Mouse (Mus musculus) stomach, embryonic 16.5 days (tissue): ENCODE measurements around the gene Pygb. TPM values are rescaled to one million over a fixed set of nuclear protein-coding genes. Genes with fewer than 3 reads are reported as not detected.
A peak's percentile ranks its signal among the peaks of the same experiment; 100 is the strongest.

ENCODE experiments used
- ATAC-seq: fragments of 200-750 bp; cut with Nextera tagmentation; 2 replicates; pipeline ENCODE4 v1.8.0; 2017; ENCODE audit warnings: moderate number of reproducible peaks, moderate TSS enrichment; ENCODE audit not compliant: insufficient read depth, low FRiP score
- H3K27ac ChIP-seq: fragments of 300-500 bp; sonication (generic); 2 replicates; pipeline ENCODE4 v1.5.1; 2014; ENCODE audit warnings: low read length
- H3K27me3 ChIP-seq: fragments of 300-500 bp; sonication (generic); 2 replicates; pipeline ENCODE4 v1.6.1; 2014; ENCODE audit warnings: low read length, control low read depth, mixed read lengths; ENCODE audit not compliant: control insufficient read depth, insufficient read depth
- H3K36me3 ChIP-seq: fragments of 300-500 bp; sonication (generic); 2 replicates; pipeline ENCODE4 v1.6.1; 2014; ENCODE audit warnings: low read length; ENCODE audit not compliant: control insufficient read depth, insufficient read depth
- H3K4me1 ChIP-seq: fragments of 300-500 bp; sonication (generic); 2 replicates; pipeline ENCODE4 v1.6.1; 2014; ENCODE audit warnings: low read length, control low read depth, mixed read lengths; ENCODE audit not compliant: control insufficient read depth, insufficient read depth
- H3K4me2 ChIP-seq: fragments of 300-500 bp; sonication (generic); 2 replicates; pipeline ENCODE4 v1.6.1; 2014; ENCODE audit warnings: low read depth, low read length, mixed read lengths
- H3K4me3 ChIP-seq: fragments of 300-500 bp; sonication (generic); replicated peaks from 2 replicates; pipeline ENCODE4 v1.5.1; 2014; ENCODE audit warnings: mild to moderate bottlenecking, low read length
- H3K9ac ChIP-seq: fragments of 300-500 bp; sonication (generic); 2 replicates; pipeline ENCODE4 v1.6.1; 2014; ENCODE audit warnings: low read length
- H3K9me3 ChIP-seq: fragments of 300-500 bp; sonication (generic); replicated peaks from 2 replicates; pipeline ENCODE4 v1.6.1; 2016; ENCODE audit warnings: low read length, control low read depth; ENCODE audit not compliant: control insufficient read depth
- WGBS: fragments of 180-500 bp; shearing (Covaris S2); extraction: QIAGEN DNeasy Blood & Tissue Kit; methylation state at CpG from one replicate; pipeline ENCODE4 v1.1.7; 2014; 5-methylcytosine and 5-hydroxymethylcytosine counted together
- polyA plus RNA-seq: library from polyadenylated mRNA; unstranded; fragments of >200 nt; fragmentation: Nextera tagmentation; extraction: Ambion mirVana; gene quantifications from 2 replicates; pipeline ENCODE4 v1.2.1, GENCODE M21; 2015

Gene Pygb
- polyA plus RNA-seq, 1 experiment from 2014 or later, result 122 TPM

DNA sequence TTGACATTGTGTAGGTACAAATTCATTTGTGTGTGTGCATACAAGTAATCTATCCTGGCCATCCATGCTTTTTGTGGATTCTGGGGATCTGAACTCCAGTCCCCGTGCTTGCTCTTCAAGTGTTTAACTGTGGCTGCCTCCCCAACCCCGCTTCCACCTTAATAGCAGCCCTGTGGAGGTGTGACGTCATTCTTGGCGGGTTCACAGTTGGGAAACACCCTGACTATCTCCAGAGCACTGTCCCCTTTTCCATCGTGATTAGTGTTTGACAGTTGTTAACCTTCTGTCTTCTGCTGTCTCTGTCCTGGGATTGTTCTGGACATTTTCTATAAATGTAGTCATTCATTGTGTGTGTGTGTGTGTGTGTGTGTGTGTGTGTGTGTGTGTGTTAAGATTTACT, 24.1 kb downstream of the Pygb start:
- no peak for ATAC-seq
- no peaks in the 10 kb centered on the region for H3K27me3 ChIP-seq
- H3K36me3 ChIP-seq, result peaks cover 33% of the 10 kb centered on the region
- H3K9me3 ChIP-seq, result no peaks in the 10 kb centered on the region
- H3K4me1 ChIP-seq, result no peaks in the 10 kb centered on the region
- H3K9ac ChIP-seq, result no peak overlapping the region
- WGBS, result 78% methylated on average over 5 of the region's 5 CpGs
- no peak overlapping the region for H3K4me3 ChIP-seq
- no peak overlapping the region for H3K27ac ChIP-seq
- no peak overlapping the region for H3K4me2 ChIP-seq

DNA sequence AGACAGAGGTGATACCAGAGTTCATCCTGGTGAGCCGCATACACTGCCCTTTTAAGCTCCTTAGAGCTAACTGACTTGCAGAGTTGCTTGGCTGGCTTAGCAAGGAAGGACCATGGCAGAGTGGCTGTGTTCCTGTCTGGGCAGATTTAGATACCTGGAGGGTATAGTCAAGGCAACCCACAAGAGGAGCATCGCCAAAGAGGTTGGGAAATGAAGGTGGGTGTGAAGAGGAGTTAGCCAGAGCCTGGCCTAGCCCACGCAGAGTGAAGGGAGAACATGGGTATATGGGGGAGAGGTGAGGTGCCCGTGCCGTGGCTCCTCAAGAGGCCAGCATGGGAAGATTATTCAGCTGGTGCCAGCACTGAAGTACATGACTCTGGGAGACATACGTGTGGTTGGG, 26.3 kb downstream of the Pygb start:
- Histone ChIP-seq H3K36me3 (peaks cover 40% of the 10 kb centered on the region), H3K9me3 (no peaks in the 10 kb centered on the region), H3K4me1 (no peaks in the 10 kb centered on the region), H3K27me3 (no peaks in the 10 kb centered on the region), H3K4me3 (no peak overlapping the region), H3K27ac (no peak overlapping the region), H3K9ac (no peak overlapping the region), H3K4me2 (no peak overlapping the region)
- 95% methylated on average over 6 of the region's 6 CpGs for WGBS
- ATAC-seq, result no peak

DNA sequence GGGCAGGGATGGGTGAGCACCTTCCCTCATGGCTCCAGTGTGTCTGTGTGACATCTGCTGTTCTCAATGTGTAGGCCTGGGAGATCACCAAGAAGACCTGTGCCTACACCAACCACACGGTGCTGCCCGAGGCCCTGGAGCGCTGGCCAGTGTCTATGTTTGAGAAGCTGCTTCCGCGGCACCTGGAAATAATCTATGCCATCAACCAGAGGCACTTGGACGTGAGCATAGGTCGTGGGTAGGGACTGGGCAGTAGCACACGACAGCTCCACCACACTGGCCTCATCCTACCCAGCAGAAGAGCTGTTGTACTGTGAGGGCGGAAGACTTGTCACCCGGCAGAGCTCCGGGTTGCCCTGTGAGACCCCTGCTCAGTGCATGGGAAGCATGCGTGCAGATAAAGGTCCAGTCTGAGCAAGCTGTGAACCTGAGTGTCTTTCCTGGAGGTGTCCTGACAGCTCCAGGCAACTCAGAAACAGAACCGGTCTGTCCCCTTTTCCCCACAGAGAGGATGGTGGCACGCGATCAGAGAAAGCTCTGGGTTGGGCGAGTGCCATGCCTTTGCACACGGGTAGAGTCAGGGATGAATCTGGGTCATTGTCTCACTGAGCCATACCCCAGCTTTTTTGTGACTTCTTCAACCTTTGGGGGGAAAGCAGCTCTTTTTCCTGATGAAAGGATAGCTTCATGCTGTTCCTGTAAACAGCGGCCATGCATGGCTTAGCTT, 30.3 kb downstream of the Pygb start:
- Histone ChIP-seq H3K27me3 (no peaks in the 10 kb centered on the region), H3K4me2 (no peak overlapping the region), H3K4me1 (no peaks in the 10 kb centered on the region), H3K9me3 (no peaks in the 10 kb centered on the region), H3K27ac (no peak overlapping the region), H3K36me3 (peaks cover 48% of the 10 kb centered on the region), H3K9ac (no peak overlapping the region), H3K4me3 (no peak overlapping the region)
- WGBS, result 90% methylated on average over 18 of the region's 18 CpGs
- no peak for ATAC-seq

DNA sequence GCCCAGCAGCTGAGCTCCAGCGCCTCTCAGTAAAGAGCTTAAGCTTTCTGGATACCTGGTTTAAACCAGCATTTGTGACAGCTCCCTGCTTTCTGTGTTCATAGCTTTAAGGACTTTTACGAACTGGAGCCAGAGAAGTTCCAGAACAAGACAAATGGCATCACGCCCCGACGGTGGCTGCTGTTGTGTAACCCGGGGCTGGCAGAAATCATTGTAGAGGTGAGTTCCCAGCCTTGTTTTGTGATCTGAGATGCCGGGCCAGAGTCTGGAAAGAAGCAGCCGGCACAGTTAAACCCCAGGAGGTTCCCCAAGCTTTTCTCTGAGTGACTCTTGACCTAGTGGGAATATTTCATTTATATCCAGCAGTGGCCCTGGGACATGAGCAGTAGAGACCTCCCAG, 32.2 kb downstream of the Pygb start:
- Histone ChIP-seq H3K36me3 (peaks cover 36% of the 10 kb centered on the region), H3K9ac (no peak overlapping the region), H3K4me1 (no peaks in the 10 kb centered on the region), H3K4me3 (no peak overlapping the region), H3K4me2 (no peak overlapping the region), H3K27me3 (no peaks in the 10 kb centered on the region), H3K9me3 (no peaks in the 10 kb centered on the region), H3K27ac (no peak overlapping the region)
- no peak for ATAC-seq
- WGBS, result 87% methylated on average over 8 of the region's 8 CpGs

DNA sequence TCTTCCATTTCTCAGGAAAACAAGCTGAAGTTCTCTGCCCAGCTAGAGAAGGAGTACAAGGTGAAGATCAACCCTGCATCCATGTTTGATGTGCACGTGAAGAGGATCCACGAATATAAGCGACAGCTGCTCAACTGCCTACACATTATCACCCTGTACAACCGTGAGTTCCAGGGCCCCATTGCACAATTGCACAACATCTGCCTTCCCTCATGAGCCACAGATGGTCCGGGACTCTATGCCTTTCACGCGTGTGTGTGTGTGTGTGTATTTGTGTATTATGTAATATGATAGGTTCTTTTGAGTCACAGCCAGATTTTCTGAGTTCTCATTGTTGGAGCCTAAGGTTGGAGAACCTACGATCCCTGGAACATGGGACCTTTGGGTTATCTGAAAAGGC, 34.2 kb downstream of the Pygb start:
- no peak for ATAC-seq
- no peak overlapping the region for H3K27ac ChIP-seq
- H3K4me1 ChIP-seq, result no peaks in the 10 kb centered on the region
- no peak overlapping the region for H3K4me3 ChIP-seq
- H3K9me3 ChIP-seq, result no peaks in the 10 kb centered on the region
- H3K4me2 ChIP-seq, result no peak overlapping the region
- no peaks in the 10 kb centered on the region for H3K27me3 ChIP-seq
- no peak overlapping the region for H3K9ac ChIP-seq
- peaks cover 31% of the 10 kb centered on the region for H3K36me3 ChIP-seq
- WGBS, result 85% methylated on average over 8 of the region's 8 CpGs

DNA sequence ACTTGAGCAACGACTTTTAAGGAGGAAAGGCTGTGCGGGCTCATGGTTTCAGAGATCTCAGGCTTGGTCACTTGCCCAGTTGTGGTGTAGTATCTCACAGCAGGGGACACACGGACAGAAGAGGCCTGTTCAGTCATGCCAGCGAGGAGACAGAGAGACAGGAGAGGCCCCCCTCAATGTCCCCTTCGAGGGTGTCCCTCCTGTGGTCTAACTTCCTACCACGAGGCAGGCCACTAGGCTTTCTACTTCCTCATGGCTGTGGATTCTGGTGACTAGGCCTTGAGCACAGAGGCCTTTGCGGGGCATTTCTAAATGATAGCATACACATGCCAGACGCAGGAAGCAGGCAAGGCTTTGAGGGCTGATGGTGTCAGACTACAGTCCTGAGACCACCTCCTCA, 36.5 kb downstream of the Pygb start:
- no peak overlapping the region for H3K27ac ChIP-seq
- H3K9ac ChIP-seq, result no peak overlapping the region
- no peaks in the 10 kb centered on the region for H3K27me3 ChIP-seq
- ATAC-seq, result no peak
- H3K36me3 ChIP-seq, result peaks cover 34% of the 10 kb centered on the region; the same call in 1 of the 2 replicates
- 83% methylated on average over 8 of the region's 8 CpGs for whole genome bisulfite sequencing
- no peaks in the 10 kb centered on the region for H3K4me1 ChIP-seq
- no peaks in the 10 kb centered on the region for H3K9me3 ChIP-seq
- no peak overlapping the region for H3K4me2 ChIP-seq
- no peak overlapping the region for H3K4me3 ChIP-seq

DNA sequence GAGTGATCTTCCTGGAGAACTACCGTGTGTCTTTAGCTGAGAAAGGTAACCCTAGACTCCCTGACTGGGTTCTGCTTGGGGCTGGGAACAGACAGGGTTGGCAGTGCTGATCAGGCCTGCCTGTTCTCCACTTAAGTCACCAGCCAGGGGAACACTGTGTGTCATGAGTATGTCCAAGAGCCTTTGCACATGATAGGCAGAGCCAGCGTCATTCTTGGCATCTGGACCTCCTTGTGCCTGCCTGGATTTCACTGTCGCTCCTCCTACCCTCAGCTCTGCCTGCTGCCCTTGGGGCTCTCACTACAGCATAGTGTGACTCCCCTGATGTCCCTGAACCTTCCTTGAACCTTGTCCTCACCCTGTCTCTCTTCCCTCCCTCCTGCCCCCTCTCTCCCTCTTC, 39.9 kb downstream of the Pygb start:
- 89% methylated on average over 3 of the region's 3 CpGs for WGBS
- no peak overlapping the region for H3K4me2 ChIP-seq
- H3K36me3 ChIP-seq, result peaks cover 17% of the 10 kb centered on the region
- H3K4me3 ChIP-seq, result no peak overlapping the region
- ATAC-seq, result no peak
- H3K27ac ChIP-seq, result no peak overlapping the region
- no peaks in the 10 kb centered on the region for H3K4me1 ChIP-seq
- H3K27me3 ChIP-seq, result no peaks in the 10 kb centered on the region
- no peak overlapping the region for H3K9ac ChIP-seq
- H3K9me3 ChIP-seq, result no peaks in the 10 kb centered on the region

DNA sequence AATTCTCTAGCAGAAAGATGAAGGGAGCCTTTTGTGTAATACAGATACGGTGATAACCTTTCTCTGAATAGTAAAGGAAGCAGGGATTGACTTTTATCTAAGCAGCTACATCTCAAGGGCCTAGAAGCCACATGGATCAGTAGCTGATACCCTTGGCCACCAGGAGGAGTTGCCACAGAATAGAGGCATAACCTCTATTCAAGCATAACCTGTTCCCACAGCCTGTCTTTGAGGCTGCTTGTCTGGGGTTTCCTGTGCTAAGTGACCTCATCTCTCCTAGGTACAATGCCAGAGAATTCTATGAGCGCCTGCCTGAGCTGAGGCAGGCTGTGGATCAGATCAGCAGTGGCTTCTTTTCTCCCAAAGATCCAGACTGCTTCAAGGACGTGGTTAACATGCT, 41.6 kb downstream of the Pygb start:
- H3K4me1 ChIP-seq, result no peaks in the 10 kb centered on the region
- ATAC-seq, result no peak
- H3K27ac ChIP-seq, result no peak overlapping the region
- H3K36me3 ChIP-seq, result peaks cover 23% of the 10 kb centered on the region
- H3K4me3 ChIP-seq, result no peak overlapping the region
- no peaks in the 10 kb centered on the region for H3K9me3 ChIP-seq
- H3K27me3 ChIP-seq, result no peaks in the 10 kb centered on the region
- no peak overlapping the region for H3K4me2 ChIP-seq
- H3K9ac ChIP-seq, result no peak overlapping the region
- WGBS, result 94% methylated on average over 3 of the region's 3 CpGs

DNA sequence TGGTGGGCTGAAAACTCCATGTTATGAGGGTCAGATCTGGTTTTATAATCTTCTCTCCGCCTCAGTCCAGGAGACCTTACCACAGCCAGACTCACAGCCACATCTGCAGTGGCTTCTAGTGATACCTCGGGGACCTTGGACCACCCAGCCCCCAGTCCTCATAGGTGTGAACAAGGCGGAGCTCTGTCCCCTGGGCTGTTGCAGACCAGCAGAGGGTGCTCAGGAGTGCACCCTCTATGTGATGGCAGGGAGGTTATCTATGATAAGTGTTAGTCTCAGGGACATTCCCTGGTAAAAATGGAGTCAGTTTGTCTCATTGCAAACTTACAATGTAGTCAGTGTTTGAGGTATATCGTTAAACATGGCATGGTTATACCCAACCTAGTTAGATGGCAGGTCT, 42.1 kb downstream of the Pygb start:
- H3K9me3 ChIP-seq, result no peaks in the 10 kb centered on the region
- H3K27ac ChIP-seq, result no peak overlapping the region
- no peak overlapping the region for H3K4me3 ChIP-seq
- WGBS, result 80% methylated on average over 4 of the region's 4 CpGs
- no peak overlapping the region for H3K4me2 ChIP-seq
- H3K9ac ChIP-seq, result no peak overlapping the region
- ATAC-seq, result peak; percentile 38; the same call in 1 of the 2 replicates
- H3K36me3 ChIP-seq, result peaks cover 23% of the 10 kb centered on the region
- H3K4me1 ChIP-seq, result no peaks in the 10 kb centered on the region
- H3K27me3 ChIP-seq, result no peaks in the 10 kb centered on the region
